Mouse (Mus musculus) cerebellum, adult 2 months (tissue): Measurements from ENCODE around the gene Lyst.

Source experiments
- CTCF ChIP-seq: fragments of 200-500 bp; IDR thresholded peaks from 2 replicates; pipeline ENCODE4 v1.5.1; 2011; ENCODE audit warnings: low read depth, mild to moderate bottlenecking, control low read depth, low read length, moderate library complexity, borderline replicate concordance; ENCODE audit not compliant: insufficient read depth
- POLR2A ChIP-seq: fragments of 200-500 bp; IDR thresholded peaks from 2 replicates; pipeline ENCODE4 v1.6.1; 2011; ENCODE audit warnings: low read length, control low read depth, borderline replicate concordance; ENCODE audit not compliant: insufficient read depth

- TF ChIP-seq CTCF (no peak), POLR2A (no peak)
These were observed 47.8 kb downstream of the Lyst start for GRCm38 (mm10) chr13:13637981-13638380.
